Mouse (Mus musculus): ENCODE data around the gene Zfp583.
"Not testable (repeated sequence)": the region's sequence is repeated elsewhere in the genome, so short reads cannot be mapped to it uniquely, and the experiment has no call there.

Gene Zfp583

GRCm38 (mm10) chr7:6331233-6331956 lies at the start of gene Zfp583:
Gene Zfp583 (minus strand): TSS chr7:6331285.
- peak; percentile 91 for DNase-seq

DNA sequence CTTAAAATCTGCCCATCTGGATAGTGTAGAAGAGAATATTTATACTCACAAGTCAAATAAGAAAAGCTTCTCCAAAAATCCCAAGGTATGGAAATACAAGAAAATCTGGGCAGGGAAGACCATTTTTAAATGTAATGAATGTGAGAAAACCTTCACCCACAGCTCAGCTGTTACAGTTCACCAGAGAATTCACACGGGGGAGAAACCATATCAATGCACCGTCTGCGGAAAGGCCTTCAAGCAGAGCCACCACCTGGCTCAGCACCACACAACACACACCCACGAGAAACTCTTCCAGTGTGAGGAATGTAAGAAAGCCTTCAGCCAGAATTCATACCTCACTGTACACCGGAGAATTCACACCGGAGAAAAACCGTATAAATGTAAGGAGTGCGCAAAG lies 47.4 kb upstream of the Zfp583 start:
- peak; percentile 78 for DNase-seq

GRCm38 (mm10) chr7:6372993-6373392 lies 41.9 kb upstream of the Zfp583 start:
- DNase-seq: no peak

DNA sequence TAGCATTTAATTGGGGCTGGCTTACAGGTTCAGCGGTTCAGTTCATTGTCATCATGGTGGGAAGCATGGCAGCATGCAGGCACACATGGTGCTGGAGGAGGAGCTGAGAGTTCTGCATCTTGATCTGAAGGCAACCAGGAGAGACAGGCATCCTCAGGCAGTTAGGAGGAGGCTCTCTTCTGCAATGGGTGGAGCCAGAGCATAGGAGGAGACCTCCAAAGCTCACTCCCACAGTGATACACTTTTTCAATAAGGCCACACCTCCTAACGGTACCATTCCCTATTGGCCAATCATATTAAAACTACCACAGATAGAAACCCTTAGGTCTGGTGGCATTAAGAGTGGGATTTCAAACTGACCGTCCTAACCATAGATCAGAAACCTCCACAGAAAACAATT lies 38.4 kb upstream of the Zfp583 start:
- no peak for DNase-seq

- DNase-seq: not testable (repeated sequence)
These were observed 37.1 kb upstream of the Zfp583 start for GRCm38 (mm10) chr7:6368146-6368545.

DNA sequence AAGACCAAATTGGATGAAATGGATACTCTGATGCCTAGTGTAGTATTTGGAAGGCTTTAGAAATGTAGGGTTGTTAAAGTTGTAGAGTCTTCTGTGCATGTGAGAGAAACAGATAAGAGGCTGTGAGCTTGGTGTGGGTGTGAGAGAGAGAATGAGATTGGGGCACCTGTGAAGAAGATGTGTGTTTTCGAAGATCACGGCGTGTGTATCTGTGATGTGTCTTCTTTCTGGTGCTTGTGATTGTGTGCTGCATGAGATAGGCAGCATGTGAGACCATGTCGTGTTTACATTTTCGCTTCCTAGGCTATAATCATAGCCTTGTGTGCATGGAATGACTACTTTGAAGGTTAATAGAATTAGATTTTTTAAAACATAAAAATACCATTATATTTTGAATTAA lies 36.1 kb upstream of the Zfp583 start:
- DNase-seq: no peak

GRCm38 (mm10) chr7:6364761-6365160 lies 33.7 kb upstream of the Zfp583 start:
- DNase-seq: no peak

- peak; percentile 89 for DNase-seq
These were observed 32.0 kb upstream of the Zfp583 start, which contains the start of gene Zfp78 for GRCm38 (mm10) chr7:6363047-6363488. Gene Zfp78 (plus strand): TSS chr7:6363280.

- DNase-seq: peak; percentile 99
These were observed 31.4 kb upstream of the Zfp583 start for GRCm38 (mm10) chr7:6362268-6363046.

DNA sequence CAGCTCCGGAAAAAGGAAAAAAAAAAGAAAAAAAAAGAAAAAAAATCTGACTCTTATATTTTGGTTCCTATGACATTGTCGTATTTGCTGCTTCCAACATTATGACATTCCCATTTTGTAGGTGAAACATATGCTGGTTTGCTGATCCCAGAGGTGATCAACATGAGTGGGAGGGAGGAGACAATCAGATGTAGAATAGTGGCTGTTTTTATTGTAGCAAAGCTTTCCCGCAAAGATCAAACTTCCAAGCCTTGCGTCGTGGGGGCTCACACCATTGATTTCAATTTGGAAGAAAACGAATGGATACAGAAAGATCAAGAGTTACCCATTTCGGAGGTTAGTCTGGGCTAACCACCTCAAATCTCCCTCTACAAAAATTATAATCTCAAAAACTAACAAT lies 30.7 kb upstream of the Zfp583 start:
- DNase-seq: no peak

DNA sequence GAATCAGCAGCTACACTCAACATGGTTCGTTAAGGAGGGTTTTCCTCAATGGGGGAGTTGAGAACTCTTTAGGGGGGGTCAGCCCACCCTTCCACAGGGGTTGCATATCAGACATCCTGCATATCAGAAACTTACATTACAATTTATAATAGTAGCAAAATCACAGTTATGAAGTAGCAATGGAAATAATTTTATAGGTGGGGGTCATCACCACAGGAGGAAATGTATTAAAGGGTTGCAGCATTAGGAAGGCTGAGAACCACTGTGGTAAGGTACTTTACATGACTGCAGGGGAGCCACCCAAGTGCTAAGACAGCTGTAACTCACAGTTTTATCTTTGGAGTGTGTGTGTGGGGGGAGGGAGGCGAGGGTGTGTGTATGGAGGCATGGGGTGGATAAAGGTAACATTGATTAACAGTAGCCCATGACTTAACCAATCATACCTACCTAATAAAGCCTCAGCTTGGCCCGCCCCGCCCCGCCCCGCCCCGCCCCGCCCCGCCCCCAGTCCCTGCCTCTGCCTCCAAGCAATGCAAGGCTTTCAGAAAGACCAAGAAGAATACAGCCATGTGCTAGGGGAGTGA lies 29.5 kb upstream of the Zfp583 start:
- no peak for DNase-seq

- DNase-seq: no peak
These were observed 28.0 kb upstream of the Zfp583 start for GRCm38 (mm10) chr7:6358937-6359590.

- no peak for DNase-seq
These were observed 27.0 kb upstream of the Zfp583 start for GRCm38 (mm10) chr7:6358121-6358520.

GRCm38 (mm10) chr7:6344124-6344523 lies 13.0 kb upstream of the Zfp583 start:
- no peak for DNase-seq

GRCm38 (mm10) chr7:6343501-6344071 lies 12.5 kb upstream of the Zfp583 start, which contains the start of gene Gm3854:
Gene Gm3854 (plus strand): TSS chr7:6343759.
- DNase-seq: peak; percentile 86

DNA sequence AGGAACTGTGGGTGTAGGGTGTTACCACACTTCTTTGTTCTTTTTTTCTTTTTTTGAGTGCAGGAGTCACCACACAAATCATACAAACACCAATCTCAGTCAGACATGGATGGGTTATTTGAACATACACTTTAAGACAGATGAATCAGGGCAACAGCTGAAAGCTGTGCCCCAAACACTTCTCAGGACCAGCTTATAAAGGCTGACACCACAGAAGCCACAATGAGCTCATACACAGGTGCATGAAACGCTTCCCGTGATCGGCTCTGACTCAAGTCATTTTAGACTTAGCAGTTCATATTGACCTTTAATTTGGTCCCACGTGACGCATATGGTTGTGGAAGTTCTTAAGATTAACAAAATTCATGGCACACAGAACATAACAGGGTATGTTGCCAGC lies 8.8 kb upstream of the Zfp583 start:
- no peak for DNase-seq

DNA sequence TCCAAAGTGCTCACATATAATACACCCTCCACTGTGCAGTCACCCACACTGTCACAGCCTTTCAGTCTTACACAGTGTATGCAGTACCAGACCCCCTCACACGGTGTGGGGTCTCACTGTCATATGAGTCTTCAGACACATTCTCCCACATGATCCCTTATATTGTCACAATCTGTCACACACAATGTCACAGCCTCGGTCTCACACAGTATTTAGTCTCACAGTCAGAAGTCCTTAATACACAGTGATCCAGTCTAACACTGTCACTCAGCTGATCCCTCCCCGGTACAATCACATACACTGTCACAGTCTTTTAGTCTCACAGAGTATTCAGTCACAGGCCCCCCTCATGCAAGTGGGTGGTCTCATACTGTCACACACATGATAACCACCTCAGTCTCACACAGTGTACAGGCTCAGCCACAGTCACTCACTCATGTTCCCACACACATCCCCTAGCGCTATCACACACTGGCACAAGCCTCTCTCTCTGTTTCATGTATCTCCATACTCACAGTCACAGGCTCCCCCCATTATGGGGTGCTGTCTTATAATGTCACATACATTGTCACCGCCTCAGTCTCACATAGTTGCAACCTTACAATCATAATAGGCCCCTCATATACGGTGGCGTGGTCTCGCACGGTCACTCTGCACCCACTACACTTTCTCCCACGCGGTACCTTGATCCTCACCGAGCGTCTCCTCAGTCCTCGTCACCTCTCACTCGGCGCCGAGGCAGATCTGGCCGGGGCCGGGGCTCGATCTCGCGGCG lies 440 bp downstream of the Zfp583 start:
- DNase-seq: no peak

DNA sequence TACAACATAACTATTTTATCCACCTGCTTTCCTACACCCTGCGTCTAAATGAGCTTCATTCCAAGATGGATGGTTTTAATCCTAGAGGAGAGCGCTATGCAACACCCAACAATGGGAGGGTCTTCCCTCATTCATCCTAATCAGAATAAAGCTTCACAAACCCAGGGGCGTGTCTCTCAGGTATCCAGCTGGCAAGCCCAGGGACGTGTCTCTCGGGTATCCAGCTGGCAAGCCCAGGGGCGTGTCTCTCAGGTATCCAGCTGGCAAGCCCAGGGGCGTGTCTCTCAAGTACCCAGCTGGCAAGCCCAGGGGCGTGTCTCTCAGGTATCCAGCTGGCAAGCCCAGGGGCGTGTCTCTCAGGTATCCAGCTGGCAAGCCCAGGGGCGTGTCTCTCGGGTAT lies 30.3 kb downstream of the Zfp583 start:
- DNase-seq: not testable (repeated sequence)

DNA sequence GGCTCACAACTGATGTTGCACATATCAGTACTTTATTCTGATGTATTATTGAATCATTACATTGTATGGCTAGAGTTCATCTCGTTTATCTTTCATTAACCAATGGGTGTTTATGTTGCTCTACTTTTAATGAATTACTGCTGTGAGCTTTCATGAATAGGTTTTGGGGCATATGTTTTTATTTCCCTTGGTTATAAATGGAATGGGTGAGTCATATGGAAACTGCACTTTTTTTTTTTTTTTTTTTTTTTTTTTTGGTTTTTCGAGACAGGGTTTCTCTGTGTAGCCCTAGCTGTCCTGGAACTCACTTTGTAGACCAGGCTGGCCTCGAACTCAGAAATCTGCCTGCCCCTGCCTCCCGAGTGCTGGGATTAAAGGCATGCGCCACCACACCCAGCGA lies 40.0 kb downstream of the Zfp583 start:
- DNase-seq: not testable (repeated sequence)

DNA sequence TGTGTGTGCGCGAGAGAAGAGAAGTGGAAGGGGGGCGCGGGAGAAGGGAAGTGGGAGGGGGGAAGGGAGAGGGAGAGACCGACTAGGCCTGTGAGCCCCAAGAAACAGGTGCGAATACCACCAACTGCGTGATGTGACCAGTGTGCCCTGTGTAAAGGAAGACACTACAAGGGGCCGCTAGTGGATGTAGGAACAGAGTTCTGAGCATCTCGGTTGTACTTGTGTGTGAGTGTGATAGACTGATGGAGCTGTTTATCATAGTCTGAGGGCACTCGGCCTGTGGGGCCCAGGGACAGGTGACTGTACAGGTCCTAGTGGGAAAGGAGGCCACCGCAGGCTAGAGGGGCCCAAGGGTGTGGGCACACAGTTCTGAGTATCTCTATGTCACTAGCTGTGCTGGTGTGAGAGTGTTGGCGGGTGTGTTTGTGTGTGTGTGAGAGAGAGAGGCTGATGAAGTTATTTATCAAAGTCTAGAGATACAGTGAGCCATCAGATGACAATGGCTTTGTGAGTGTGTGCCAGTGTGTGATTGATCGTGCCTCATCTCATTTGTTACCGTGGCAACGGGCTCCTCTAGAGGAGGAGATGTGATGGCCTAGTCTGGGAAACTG lies 44.1 kb downstream of the Zfp583 start:
- DNase-seq: peak; percentile 30
